Mouse (Mus musculus): ENCODE measurements around the gene Fhl1. TPM values are rescaled to one million over a fixed set of nuclear protein-coding genes. Genes with fewer than 3 reads are reported as not detected.

Gene Fhl1
- polyA plus RNA-seq, 1 experiment from 2014 or later = 545 TPM

GRCm38 (mm10) chrX:56737848-56738554, 6.4 kb downstream of the Fhl1 start:
- Histone ChIP-seq H3K4me2 (ENCODE audit: low read depth, low read length) (no peak overlapping the region), H3K27me3 (ENCODE audit: control insufficient read depth, insufficient read depth, low read depth, low read length) (no peaks in the 10 kb centered on the region), H3K9me3 (ENCODE audit: control insufficient read depth, low read length) (no peaks in the 10 kb centered on the region), H3K27ac (ENCODE audit: low read length) (no peak overlapping the region), H3K9ac (ENCODE audit: low read length) (no peak overlapping the region), H3K4me3 (ENCODE audit: low read length) (no peak overlapping the region), H3K36me3 (ENCODE audit: control insufficient read depth, insufficient read depth, low read length) (no peaks in the 10 kb centered on the region), H3K4me1 (replicated peaks; ENCODE audit: control insufficient read depth, insufficient read depth, low read length) (no peaks in the 10 kb centered on the region)
- 42% methylated on average over 5 of the region's 5 CpGs for WGBS
- peak; percentile 53 for ATAC-seq (ENCODE audit: low read depth)

GRCm38 (mm10) chrX:56741428-56741827, 9.8 kb downstream of the Fhl1 start:
- Histone ChIP-seq H3K36me3 (ENCODE audit: control insufficient read depth, insufficient read depth, low read length) (no peaks in the 10 kb centered on the region), H3K4me2 (ENCODE audit: low read depth, low read length) (no peak overlapping the region), H3K27ac (ENCODE audit: low read length) (no peak overlapping the region), H3K9ac (ENCODE audit: low read length) (no peak overlapping the region), H3K27me3 (ENCODE audit: control insufficient read depth, insufficient read depth, low read depth, low read length) (no peaks in the 10 kb centered on the region), H3K9me3 (ENCODE audit: control insufficient read depth, low read length) (no peaks in the 10 kb centered on the region), H3K4me3 (ENCODE audit: low read length) (no peak overlapping the region), H3K4me1 (replicated peaks; ENCODE audit: control insufficient read depth, insufficient read depth, low read length) (0 out of 2 replicates have a peak, but pooled peaks cover 2% of the 10 kb centered on the region)
- ATAC-seq (ENCODE audit: low read depth) = no peak
- WGBS = 63% methylated on average over 3 of the region's 3 CpGs

- no peak overlapping the region for H3K4me3 ChIP-seq (ENCODE audit: low read length)
- WGBS = 51% methylated on average over 4 of the region's 4 CpGs
- peaks cover 3% of the 10 kb centered on the region; the same call in 1 of the 2 replicates for H3K4me1 ChIP-seq (replicated peaks; ENCODE audit: control insufficient read depth, insufficient read depth, low read length)
- H3K9ac ChIP-seq (ENCODE audit: low read length) = no peak overlapping the region
- no peak overlapping the region for H3K4me2 ChIP-seq (ENCODE audit: low read depth, low read length)
- H3K27ac ChIP-seq (ENCODE audit: low read length) = no peak overlapping the region
- no peak for ATAC-seq (ENCODE audit: low read depth)
- H3K36me3 ChIP-seq (ENCODE audit: control insufficient read depth, insufficient read depth, low read length) = no peaks in the 10 kb centered on the region
- no peaks in the 10 kb centered on the region for H3K27me3 ChIP-seq (ENCODE audit: control insufficient read depth, insufficient read depth, low read depth, low read length)
- H3K9me3 ChIP-seq (ENCODE audit: control insufficient read depth, low read length) = no peaks in the 10 kb centered on the region
Observed at GRCm38 (mm10) chrX:56751536-56751935, 19.9 kb downstream of the Fhl1 start.

DNA sequence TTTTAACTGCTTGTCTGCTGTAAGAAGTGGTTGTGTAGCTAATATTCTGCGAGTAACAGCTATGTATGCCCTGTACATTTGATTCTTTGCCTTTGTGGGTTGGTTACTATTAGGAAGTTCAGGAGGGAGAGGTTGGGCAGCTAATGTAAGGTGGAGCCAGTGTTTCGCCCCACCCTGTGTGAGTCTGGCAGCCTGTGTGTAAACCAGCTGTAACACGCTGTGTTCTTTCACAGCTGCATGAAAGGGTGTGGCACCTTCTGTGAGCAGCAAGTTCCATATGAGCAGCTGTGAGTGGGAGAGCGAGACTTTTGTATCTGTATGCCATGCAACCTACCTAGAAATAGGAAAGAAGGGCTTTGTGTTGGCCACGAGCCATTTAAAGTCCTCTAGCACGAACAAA, 20.6 kb downstream of the Fhl1 start:
- no peaks in the 10 kb centered on the region for H3K9me3 ChIP-seq (ENCODE audit: control insufficient read depth, low read length)
- H3K4me3 ChIP-seq (ENCODE audit: low read length) = no peak overlapping the region
- no peak for ATAC-seq (ENCODE audit: low read depth)
- WGBS = 61% methylated on average over 6 of the region's 6 CpGs
- H3K27ac ChIP-seq (ENCODE audit: low read length) = no peak overlapping the region
- no peak overlapping the region for H3K9ac ChIP-seq (ENCODE audit: low read length)
- no peaks in the 10 kb centered on the region for H3K36me3 ChIP-seq (ENCODE audit: control insufficient read depth, insufficient read depth, low read length)
- H3K27me3 ChIP-seq (ENCODE audit: control insufficient read depth, insufficient read depth, low read depth, low read length) = no peaks in the 10 kb centered on the region
- no peak overlapping the region for H3K4me2 ChIP-seq (ENCODE audit: low read depth, low read length)
- H3K4me1 ChIP-seq (replicated peaks; ENCODE audit: control insufficient read depth, insufficient read depth, low read length) = peaks cover 3% of the 10 kb centered on the region; the same call in 1 of the 2 replicates

DNA sequence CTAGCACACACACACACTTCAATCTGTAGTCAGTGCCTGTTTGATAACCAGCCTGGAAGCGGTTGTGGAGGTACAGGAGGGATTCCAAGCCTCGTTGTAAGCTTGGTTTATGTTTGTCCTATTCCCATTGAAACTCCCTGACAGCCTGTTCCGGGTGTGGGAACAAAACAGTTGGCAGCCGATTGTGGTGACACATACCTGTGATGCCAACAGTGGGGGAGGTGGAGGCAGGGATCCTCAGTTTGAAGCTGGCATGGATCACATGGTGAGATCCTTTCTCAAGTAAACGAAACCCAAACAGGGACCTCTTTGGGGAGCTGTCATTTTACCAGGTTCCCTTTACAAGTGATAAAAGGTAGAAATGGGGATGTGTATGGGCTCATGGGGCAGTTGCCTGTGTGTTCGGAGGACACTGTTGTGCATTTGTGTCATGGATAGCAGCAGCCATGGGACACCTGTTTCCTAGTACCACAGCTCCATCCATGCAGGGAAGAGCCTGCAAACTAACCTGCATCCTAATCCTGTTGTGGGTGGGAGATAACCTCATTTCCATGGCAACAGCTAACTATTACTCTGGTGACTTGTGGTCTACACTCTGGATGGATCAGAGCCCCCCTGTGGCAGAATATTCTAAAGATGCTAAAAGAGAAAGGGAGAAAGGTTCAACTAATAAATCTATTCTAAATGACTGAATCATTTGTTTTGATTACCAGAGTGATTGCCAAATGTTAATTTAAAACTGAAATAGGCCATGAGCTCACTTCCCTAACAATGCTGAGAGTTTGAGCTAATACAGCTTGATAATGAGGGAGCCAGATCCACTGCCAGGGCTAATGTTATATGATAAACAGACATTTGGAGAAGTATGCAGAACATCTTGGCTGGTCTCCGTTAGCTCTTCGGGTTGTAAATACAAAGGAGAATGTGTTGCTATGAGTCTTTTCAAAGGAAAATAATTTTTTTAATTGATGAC, 22.0 kb downstream of the Fhl1 start:
- ATAC-seq (ENCODE audit: low read depth) = peak; percentile 43; the same call in 1 of the 2 replicates
- H3K27me3 ChIP-seq (ENCODE audit: control insufficient read depth, insufficient read depth, low read depth, low read length) = no peaks in the 10 kb centered on the region
- no peak overlapping the region for H3K4me3 ChIP-seq (ENCODE audit: low read length)
- H3K27ac ChIP-seq (ENCODE audit: low read length) = no peak overlapping the region
- H3K4me1 ChIP-seq (replicated peaks; ENCODE audit: control insufficient read depth, insufficient read depth, low read length) = 0 out of 2 replicates have a peak, but pooled peaks cover 3% of the 10 kb centered on the region
- H3K9me3 ChIP-seq (ENCODE audit: control insufficient read depth, low read length) = no peaks in the 10 kb centered on the region
- WGBS = 64% methylated on average over 8 of the region's 8 CpGs
- H3K9ac ChIP-seq (ENCODE audit: low read length) = no peak overlapping the region
- H3K4me2 ChIP-seq (ENCODE audit: low read depth, low read length) = no peak overlapping the region
- H3K36me3 ChIP-seq (ENCODE audit: control insufficient read depth, insufficient read depth, low read length) = no peaks in the 10 kb centered on the region

DNA sequence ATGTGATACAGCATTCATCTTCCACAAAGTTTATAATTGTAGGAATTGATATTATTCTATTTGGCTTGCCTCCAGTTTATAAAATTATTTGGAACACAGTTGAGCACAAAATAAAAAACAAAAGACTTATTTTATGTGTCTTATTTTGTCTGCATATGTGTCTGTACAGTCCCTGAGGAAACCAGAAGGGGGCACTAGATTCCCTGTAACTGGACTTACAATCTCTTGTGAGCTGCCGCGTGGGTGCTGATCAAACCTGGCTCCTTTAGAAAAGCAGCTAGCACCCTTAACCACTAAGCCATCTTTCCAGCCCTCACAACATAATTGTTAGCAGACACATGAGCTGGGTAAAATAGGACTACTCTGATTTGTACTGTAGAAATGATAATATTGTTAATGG, 24.1 kb downstream of the Fhl1 start:
- no peaks in the 10 kb centered on the region for H3K36me3 ChIP-seq (ENCODE audit: control insufficient read depth, insufficient read depth, low read length)
- no peak overlapping the region for H3K4me3 ChIP-seq (ENCODE audit: low read length)
- no peak for ATAC-seq (ENCODE audit: low read depth)
- H3K9me3 ChIP-seq (ENCODE audit: control insufficient read depth, low read length) = no peaks in the 10 kb centered on the region
- H3K4me2 ChIP-seq (ENCODE audit: low read depth, low read length) = no peak overlapping the region
- no peaks in the 10 kb centered on the region for H3K27me3 ChIP-seq (ENCODE audit: control insufficient read depth, insufficient read depth, low read depth, low read length)
- H3K27ac ChIP-seq (ENCODE audit: low read length) = no peak overlapping the region
- H3K4me1 ChIP-seq (replicated peaks; ENCODE audit: control insufficient read depth, insufficient read depth, low read length) = 0 out of 2 replicates have a peak, but pooled peaks cover 3% of the 10 kb centered on the region
- 34% methylated on average over 2 of the region's 2 CpGs for WGBS
- H3K9ac ChIP-seq (ENCODE audit: low read length) = no peak overlapping the region

DNA sequence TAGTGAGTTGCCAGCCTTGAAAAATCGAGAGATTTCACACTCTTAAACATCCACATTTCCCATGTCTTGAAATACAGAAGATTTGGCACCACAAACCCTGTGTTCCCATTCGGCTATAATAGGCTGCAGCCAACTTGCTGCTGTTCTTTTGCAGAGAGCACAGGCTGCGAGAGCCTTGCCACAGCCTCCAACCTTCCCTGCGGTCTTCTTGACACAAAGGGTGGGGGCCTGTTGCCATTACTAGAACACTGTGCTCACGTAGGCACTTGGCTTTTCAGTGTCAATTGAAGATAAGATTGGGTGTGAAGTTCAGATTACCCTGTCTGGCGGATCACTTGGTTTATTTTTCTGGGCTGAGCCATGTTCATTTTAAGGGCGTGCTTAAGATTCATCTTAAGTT, 24.8 kb downstream of the Fhl1 start:
- H3K36me3 ChIP-seq (ENCODE audit: control insufficient read depth, insufficient read depth, low read length) = no peaks in the 10 kb centered on the region
- no peak overlapping the region for H3K4me2 ChIP-seq (ENCODE audit: low read depth, low read length)
- H3K4me3 ChIP-seq (ENCODE audit: low read length) = no peak overlapping the region
- ATAC-seq (ENCODE audit: low read depth) = peak; percentile 59
- H3K9ac ChIP-seq (ENCODE audit: low read length) = no peak overlapping the region
- no peaks in the 10 kb centered on the region for H3K9me3 ChIP-seq (ENCODE audit: control insufficient read depth, low read length)
- whole genome bisulfite sequencing = 54% methylated on average over 7 of the region's 7 CpGs
- H3K27me3 ChIP-seq (ENCODE audit: control insufficient read depth, insufficient read depth, low read depth, low read length) = no peaks in the 10 kb centered on the region
- H3K27ac ChIP-seq (ENCODE audit: low read length) = no peak overlapping the region
- 0 out of 2 replicates have a peak, but pooled peaks cover 3% of the 10 kb centered on the region for H3K4me1 ChIP-seq (replicated peaks; ENCODE audit: control insufficient read depth, insufficient read depth, low read length)

GRCm38 (mm10) chrX:56760257-56760760, 28.7 kb downstream of the Fhl1 start:
- Histone ChIP-seq H3K4me1 (replicated peaks; ENCODE audit: control insufficient read depth, insufficient read depth, low read length) (no peaks in the 10 kb centered on the region), H3K4me2 (ENCODE audit: low read depth, low read length) (no peak overlapping the region), H3K9ac (ENCODE audit: low read length) (no peak overlapping the region), H3K36me3 (ENCODE audit: control insufficient read depth, insufficient read depth, low read length) (no peaks in the 10 kb centered on the region), H3K27me3 (ENCODE audit: control insufficient read depth, insufficient read depth, low read depth, low read length) (no peaks in the 10 kb centered on the region), H3K9me3 (ENCODE audit: control insufficient read depth, low read length) (no peaks in the 10 kb centered on the region), H3K4me3 (ENCODE audit: low read length) (no peak overlapping the region), H3K27ac (ENCODE audit: low read length) (no peak overlapping the region)
- no peak for ATAC-seq (ENCODE audit: low read depth)
- 85% methylated on average over 3 of the region's 3 CpGs for WGBS

- ATAC-seq (ENCODE audit: low read depth) = peak; percentile 74
- no peaks in the 10 kb centered on the region for H3K27me3 ChIP-seq (ENCODE audit: control insufficient read depth, insufficient read depth, low read depth, low read length)
- no peak overlapping the region for H3K4me3 ChIP-seq (ENCODE audit: low read length)
- H3K9ac ChIP-seq (ENCODE audit: low read length) = no peak overlapping the region
- no peak overlapping the region for H3K4me2 ChIP-seq (ENCODE audit: low read depth, low read length)
- no peaks in the 10 kb centered on the region for H3K36me3 ChIP-seq (ENCODE audit: control insufficient read depth, insufficient read depth, low read length)
- peak overlapping the region; percentile 59 for H3K27ac ChIP-seq (ENCODE audit: low read length)
- no peaks in the 10 kb centered on the region for H3K9me3 ChIP-seq (ENCODE audit: control insufficient read depth, low read length)
- H3K4me1 ChIP-seq (replicated peaks; ENCODE audit: control insufficient read depth, insufficient read depth, low read length) = no peaks in the 10 kb centered on the region
Observed at GRCm38 (mm10) chrX:56769838-56770237, 38.3 kb downstream of the Fhl1 start.
